In genomic region chr13:77547486-77548385, GRCm38 (mm10) we compare ENCODE assay signal across 11 mouse cellular contexts.
DNase-seq lines count a peak whose midpoint lies in the region; ATAC-seq lines count a peak whose summit lies in the region.
"Had no signal": no experiment of that assay in that cellular context is flagged by ENCODE, and none has a peak within 500 bp of the region (broad histone marks: within the 10 kb centered on the region; RNA-seq: fewer than 3 reads in every experiment).

No protein-coding gene starts in this region.

- no peaks in the 10 kb centered on the region for H3K27me3 ChIP-seq in neural tube, embryonic 11.5 days (ENCODE audit: control insufficient read depth, insufficient read depth, low read length)
- H3K27me3 ChIP-seq in forebrain, embryonic 16.5 days (replicated peaks; ENCODE audit: control insufficient read depth, insufficient read depth, low read length), result no peaks in the 10 kb centered on the region
- no peaks in the 10 kb centered on the region for H3K27me3 ChIP-seq in limb, embryonic 11.5 days (ENCODE audit: control insufficient read depth, insufficient read depth, low read length)
- H3K27me3 ChIP-seq: CH12.LX; megakaryocyte, embryonic 14.5 days had no signal

- H3K4me1 ChIP-seq in neural tube, embryonic 11.5 days (ENCODE audit: control insufficient read depth, insufficient read depth, low read length), result no peaks in the 10 kb centered on the region
- H3K4me1 ChIP-seq in forebrain, embryonic 16.5 days (replicated peaks; ENCODE audit: control insufficient read depth, insufficient read depth, low read length), result peaks cover 5% of the 10 kb centered on the region
- H3K4me1 ChIP-seq in limb, embryonic 11.5 days (ENCODE audit: control insufficient read depth, insufficient read depth, low read length), result no peaks in the 10 kb centered on the region
- H3K4me1 ChIP-seq: megakaryocyte, embryonic 14.5 days had no signal

- H3K27ac ChIP-seq in neural tube, embryonic 11.5 days (ENCODE audit: low read depth, low read length), result no peak overlapping the region
- no peak overlapping the region for H3K27ac ChIP-seq in forebrain, embryonic 16.5 days (ENCODE audit: low read length)
- H3K27ac ChIP-seq in limb, embryonic 11.5 days (replicated peaks; ENCODE audit: low read depth, low read length), result no peak overlapping the region

- no peaks in the 10 kb centered on the region for H3K36me3 ChIP-seq in neural tube, embryonic 11.5 days (ENCODE audit: control insufficient read depth, insufficient read depth, low read length)
- no peaks in the 10 kb centered on the region for H3K36me3 ChIP-seq in forebrain, embryonic 16.5 days (ENCODE audit: control insufficient read depth, insufficient read depth)
- H3K36me3 ChIP-seq in limb, embryonic 11.5 days (ENCODE audit: control insufficient read depth, insufficient read depth, low read length), result no peaks in the 10 kb centered on the region

- peak; percentile 69 for ATAC-seq in neural tube, embryonic 11.5 days (ENCODE audit: insufficient read depth, low FRiP score, low TSS enrichment)
- ATAC-seq in forebrain, embryonic 16.5 days, result peak; percentile 78
- peak; percentile 51; the same call in 1 of the 2 replicates for ATAC-seq in limb, embryonic 11.5 days (ENCODE audit: insufficient number of reproducible peaks, low FRiP score, low TSS enrichment, low read depth)
- no peak for ATAC-seq in megakaryocyte, adult 5-6 weeks (ENCODE audit: poor library complexity, severe bottlenecking)

- H3K9ac ChIP-seq in neural tube, embryonic 11.5 days (ENCODE audit: low read length), result no peak overlapping the region
- no peak overlapping the region for H3K9ac ChIP-seq in forebrain, embryonic 16.5 days (replicated peaks; ENCODE audit: low read depth, low read length)
- no peak overlapping the region for H3K9ac ChIP-seq in limb, embryonic 11.5 days (ENCODE audit: low read length)

- WGBS in neural tube, embryonic 11.5 days, result 38% methylated on average over 16 of the region's 16 CpGs
- WGBS in forebrain, embryonic 16.5 days, result 13% methylated on average over 16 of the region's 16 CpGs
- WGBS in limb, embryonic 11.5 days, result 46% methylated on average over 16 of the region's 16 CpGs

- H3K4me3 ChIP-seq in neural tube, embryonic 11.5 days (ENCODE audit: low read depth, low read length), result no peak overlapping the region
- peak overlapping the region; percentile 8; the same call in 1 of the 2 replicates for H3K4me3 ChIP-seq in forebrain, embryonic 16.5 days (replicated peaks; ENCODE audit: low read length)
- H3K4me3 ChIP-seq in limb, embryonic 11.5 days (ENCODE audit: low read depth, low read length), result no peak overlapping the region
- H3K4me3 ChIP-seq: megakaryocyte, embryonic 14.5 days had no signal

- DNase-seq in neural tube, embryonic 11.5 days (ENCODE audit: low spot score), result peak; percentile 32
- no peak for DNase-seq in neural tube, embryonic 10.5 days (ENCODE audit: extremely low spot score, low spot score)
- no peak for DNase-seq in limb, embryonic 11.5 days (ENCODE audit: low spot score)
- no peak for DNase-seq in adrenal gland, adult 18-20 months (ENCODE audit: low spot score in 2 of 2)
- DNase-seq in thymus, adult 18-20 months, result no peak
- DNase-seq in frontal cortex, postnatal 25 days (ENCODE audit: low spot score in 2 of 2), result no peak
- DNase-seq: gastrocnemius, postnatal 10 days had no signal

- peak overlapping the region; percentile 32 for H3K4me2 ChIP-seq in neural tube, embryonic 11.5 days (ENCODE audit: low read depth)
- H3K4me2 ChIP-seq in forebrain, embryonic 16.5 days (ENCODE audit: low read length), result peak overlapping the region; percentile 32
- H3K4me2 ChIP-seq in limb, embryonic 11.5 days (ENCODE audit: low read depth, severe bottlenecking), result no peak overlapping the region

- H3K9me3 ChIP-seq in neural tube, embryonic 11.5 days (ENCODE audit: control insufficient read depth, low read length), result no peaks in the 10 kb centered on the region
- no peaks in the 10 kb centered on the region for H3K9me3 ChIP-seq in forebrain, embryonic 16.5 days (ENCODE audit: control insufficient read depth, low read length)
- H3K9me3 ChIP-seq in limb, embryonic 11.5 days (ENCODE audit: control insufficient read depth, low read length), result no peaks in the 10 kb centered on the region
- H3K9me3 ChIP-seq: megakaryocyte, embryonic 14.5 days had no signal
